ENCODE assay signal across 12 mouse cellular contexts in the genomic region with DNA sequence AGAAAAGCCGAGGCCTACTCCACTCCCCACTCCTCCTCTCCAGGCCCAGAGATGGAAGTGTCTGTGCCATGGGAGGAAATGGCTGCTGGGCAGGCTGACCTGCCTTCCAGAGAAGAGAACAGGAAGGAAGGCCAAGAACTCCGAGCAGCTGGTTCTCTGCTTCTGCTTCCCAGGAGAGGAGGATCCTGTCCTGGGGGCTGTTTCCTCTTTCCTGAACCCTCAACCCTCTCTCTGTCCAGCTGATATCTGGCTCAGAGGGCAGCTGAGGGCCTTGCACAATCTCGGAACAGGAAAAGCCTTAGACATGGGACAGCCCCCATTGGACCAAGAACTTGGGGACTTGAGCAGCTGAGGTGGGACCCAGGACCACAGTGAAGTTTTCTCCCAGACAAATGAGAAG. TPM values are rescaled to one million over a fixed set of nuclear protein-coding genes. Genes with fewer than 3 reads are reported as not detected.
DNase-seq lines count a peak whose midpoint lies in the region; ATAC-seq and TF ChIP-seq lines count a peak whose summit lies in the region.
"Had no signal": no experiment of that assay in that cellular context is flagged by ENCODE, and none has a peak within 500 bp of the region (broad histone marks: within the 10 kb centered on the region; RNA-seq: fewer than 3 reads in every experiment).

No protein-coding gene starts in this region.

- no peak for TF ChIP-seq CTCF in gastrocnemius, adult 2 months (IDR thresholded peaks at IDR 0.05)

- H3K27me3 ChIP-seq in heart, embryonic 15.5 days: no peaks in the 10 kb centered on the region
- H3K27me3 ChIP-seq in liver, embryonic 16.5 days (ENCODE audit: control insufficient read depth, insufficient read depth, low read depth, low read length): no peaks in the 10 kb centered on the region
- H3K27me3 ChIP-seq in forebrain, embryonic 16.5 days (replicated peaks; ENCODE audit: control insufficient read depth, insufficient read depth, low read length): no peaks in the 10 kb centered on the region
- no peaks in the 10 kb centered on the region for H3K27me3 ChIP-seq in hindbrain, embryonic 11.5 days (ENCODE audit: control insufficient read depth, insufficient read depth, low read length)

- H3K9me3 ChIP-seq in heart, embryonic 15.5 days (replicated peaks): no peaks in the 10 kb centered on the region
- H3K9me3 ChIP-seq in liver, embryonic 16.5 days (replicated peaks; ENCODE audit: control insufficient read depth, low read length): no peaks in the 10 kb centered on the region
- no peaks in the 10 kb centered on the region for H3K9me3 ChIP-seq in forebrain, embryonic 16.5 days (ENCODE audit: control insufficient read depth, low read length)
- no peaks in the 10 kb centered on the region for H3K9me3 ChIP-seq in hindbrain, embryonic 11.5 days (ENCODE audit: control insufficient read depth, low read length)

- no peaks in the 10 kb centered on the region for H3K4me1 ChIP-seq in heart, embryonic 15.5 days (replicated peaks)
- H3K4me1 ChIP-seq in liver, embryonic 16.5 days (ENCODE audit: control insufficient read depth, low read depth, low read length): peaks cover 6% of the 10 kb centered on the region
- H3K4me1 ChIP-seq in forebrain, embryonic 16.5 days (replicated peaks; ENCODE audit: control insufficient read depth, insufficient read depth, low read length): no peaks in the 10 kb centered on the region
- no peaks in the 10 kb centered on the region for H3K4me1 ChIP-seq in hindbrain, embryonic 11.5 days (replicated peaks; ENCODE audit: control insufficient read depth, insufficient read depth, low read length)

- peak; percentile 16 for DNase-seq in gastrocnemius, postnatal 25 days
- no peak for DNase-seq in gastrocnemius, adult 2 months
- DNase-seq in adrenal gland, postnatal 14 days: peak; percentile 43
- no peak for DNase-seq in right cerebral cortex, postnatal 25 days
- no peak for DNase-seq in hindbrain, embryonic 11.5 days (ENCODE audit: low spot score)

- WGBS in heart, embryonic 15.5 days: 55% methylated on average over 3 of the region's 3 CpGs
- WGBS in liver, embryonic 16.5 days (ENCODE audit: insufficient replicate concordance): 54% methylated on average over 3 of the region's 3 CpGs
- WGBS in forebrain, embryonic 16.5 days: 76% methylated on average over 3 of the region's 3 CpGs
- 81% methylated on average over 3 of the region's 3 CpGs for WGBS in hindbrain, embryonic 11.5 days

- no peak overlapping the region for H3K27ac ChIP-seq in gastrocnemius, adult 2 months
- H3K27ac ChIP-seq in heart, embryonic 15.5 days: peak overlapping the region; percentile 36; the same call in 1 of the 2 replicates
- H3K27ac ChIP-seq in liver, embryonic 16.5 days (ENCODE audit: low read length): no peak overlapping the region
- H3K27ac ChIP-seq in forebrain, embryonic 16.5 days (ENCODE audit: low read length): no peak overlapping the region
- no peak overlapping the region for H3K27ac ChIP-seq in hindbrain, embryonic 11.5 days (ENCODE audit: low read depth, low read length)

- intact Hi-C loops in gastrocnemius, adult 2 months (cut with DNase I): no loop called here

- ATAC-seq in heart, embryonic 15.5 days (replicated peaks; ENCODE audit: insufficient number of reproducible peaks, insufficient read depth, low FRiP score, low read depth): no peak
- ATAC-seq in liver, embryonic 16.5 days (ENCODE audit: low read depth): peak; percentile 44
- no peak for ATAC-seq in forebrain, embryonic 16.5 days
- no peak for ATAC-seq in hindbrain, embryonic 11.5 days (ENCODE audit: low FRiP score)

- no peak overlapping the region for H3K4me2 ChIP-seq in heart, embryonic 15.5 days
- H3K4me2 ChIP-seq in liver, embryonic 16.5 days (ENCODE audit: low read depth, low read length): no peak overlapping the region
- no peak overlapping the region for H3K4me2 ChIP-seq in forebrain, embryonic 16.5 days (ENCODE audit: low read length)
- no peak overlapping the region for H3K4me2 ChIP-seq in hindbrain, embryonic 11.5 days (replicated peaks; ENCODE audit: low read depth, low read length)

- no peaks in the 10 kb centered on the region for H3K36me3 ChIP-seq in heart, embryonic 15.5 days
- H3K36me3 ChIP-seq in liver, embryonic 16.5 days (ENCODE audit: control insufficient read depth, insufficient read depth): no peaks in the 10 kb centered on the region
- no peaks in the 10 kb centered on the region for H3K36me3 ChIP-seq in forebrain, embryonic 16.5 days (ENCODE audit: control insufficient read depth, insufficient read depth)
- H3K36me3 ChIP-seq in hindbrain, embryonic 11.5 days (ENCODE audit: control insufficient read depth, insufficient read depth, low read length): no peaks in the 10 kb centered on the region

- H3K9ac ChIP-seq in heart, embryonic 15.5 days: no peak overlapping the region
- H3K9ac ChIP-seq in liver, embryonic 16.5 days (ENCODE audit: low read depth, low read length): no peak overlapping the region
- H3K9ac ChIP-seq in forebrain, embryonic 16.5 days (replicated peaks; ENCODE audit: low read depth, low read length): no peak overlapping the region
- H3K9ac ChIP-seq in hindbrain, embryonic 11.5 days (ENCODE audit: low read depth, low read length): no peak overlapping the region

- H3K4me3 ChIP-seq in gastrocnemius, adult 2 months: no peak overlapping the region
- H3K4me3 ChIP-seq in heart, embryonic 15.5 days: no peak overlapping the region
- H3K4me3 ChIP-seq in liver, embryonic 16.5 days (ENCODE audit: low read depth, low read length): no peak overlapping the region
- H3K4me3 ChIP-seq in forebrain, embryonic 16.5 days (replicated peaks; ENCODE audit: low read length): no peak overlapping the region
- no peak overlapping the region for H3K4me3 ChIP-seq in hindbrain, embryonic 11.5 days (ENCODE audit: low read depth, low read length)

RNA-seq across cellular contexts. Expression of gene Siglec1, which starts 4.3 kb away (rescaled TPM):
- total RNA-seq in gastrocnemius, postnatal 25 days (2021): 1 to 10 TPM in 1 of 2 experiments, under 1 TPM in 1; 0.64 to 1.2 TPM
- total RNA-seq in gastrocnemius, adult 2 months (2021): under 1 TPM; 0.36 to 0.39 TPM
- total RNA-seq in adrenal gland, postnatal 14 days (2021): 2.3 and 8.2 TPM in 2 replicates
- 0.43 and 0.61 TPM in 2 replicates for polyA plus RNA-seq in heart, embryonic 15.5 days (2015; fragmentation: Nextera tagmentation; extraction: Ambion mirVana)
- polyA plus RNA-seq in liver, embryonic 16.5 days (2015; fragmentation: Nextera tagmentation; extraction: Ambion mirVana): 1.4 and 1.8 TPM in 2 replicates
- 0.12 and 0.13 TPM in 2 replicates for polyA plus RNA-seq in forebrain, embryonic 16.5 days (2015; fragmentation: Nextera tagmentation; extraction: Ambion mirVana)
- 0.10 and 0.15 TPM in 2 replicates for polyA plus RNA-seq in hindbrain, embryonic 11.5 days (2014; fragmentation: Nextera tagmentation; extraction: Ambion mirVana)

RNA-seq across cellular contexts. Expression of gene Adam33, which starts 27.2 kb away (rescaled TPM):
- total RNA-seq in gastrocnemius, postnatal 25 days (2021): 1 to 10 TPM; 1.7 to 4.7 TPM
- 1 to 10 TPM; 2.5 TPM for total RNA-seq in gastrocnemius, adult 2 months (2021)
- total RNA-seq in adrenal gland, postnatal 14 days (2021): 4.4 and 4.5 TPM in 2 replicates
- polyA plus RNA-seq in heart, embryonic 15.5 days (2015; fragmentation: Nextera tagmentation; extraction: Ambion mirVana): 13.5 and 16.5 TPM in 2 replicates
- polyA plus RNA-seq in liver, embryonic 16.5 days (2015; fragmentation: Nextera tagmentation; extraction: Ambion mirVana): 0.61 and 0.81 TPM in 2 replicates
- polyA plus RNA-seq in forebrain, embryonic 16.5 days (2015; fragmentation: Nextera tagmentation; extraction: Ambion mirVana): 1.4 TPM in 2 replicates
- polyA plus RNA-seq in hindbrain, embryonic 11.5 days (2014; fragmentation: Nextera tagmentation; extraction: Ambion mirVana): 0.54 and 0.66 TPM in 2 replicates
- polyA plus RNA-seq: C2C12 had no signal

RNA-seq across cellular contexts. Expression of gene Hspa12b, which starts 36.2 kb away (rescaled TPM):
- total RNA-seq in gastrocnemius, postnatal 25 days (2021): 10 to 100 TPM; 14.5 to 16.6 TPM
- 10 to 100 TPM; 11.7 to 14.8 TPM for total RNA-seq in gastrocnemius, adult 2 months (2021)
- total RNA-seq in adrenal gland, postnatal 14 days (2021): 23.3 and 26.1 TPM in 2 replicates
- 10.0 and 11.4 TPM in 2 replicates for polyA plus RNA-seq in heart, embryonic 15.5 days (2015; fragmentation: Nextera tagmentation; extraction: Ambion mirVana)
- 2.0 TPM in 2 replicates for polyA plus RNA-seq in liver, embryonic 16.5 days (2015; fragmentation: Nextera tagmentation; extraction: Ambion mirVana)
- 4.4 and 4.7 TPM in 2 replicates for polyA plus RNA-seq in forebrain, embryonic 16.5 days (2015; fragmentation: Nextera tagmentation; extraction: Ambion mirVana)
- 4.0 and 4.6 TPM in 2 replicates for polyA plus RNA-seq in hindbrain, embryonic 11.5 days (2014; fragmentation: Nextera tagmentation; extraction: Ambion mirVana)

RNA-seq across cellular contexts. Expression of gene Gm11037, which starts 42.4 kb away (rescaled TPM):
- not detected for total RNA-seq in gastrocnemius, postnatal 25 days (2021)
- total RNA-seq in gastrocnemius, adult 2 months (2021): not detected
- not detected in 2 replicates for total RNA-seq in adrenal gland, postnatal 14 days (2021)
- polyA plus RNA-seq in heart, embryonic 15.5 days (2015; fragmentation: Nextera tagmentation; extraction: Ambion mirVana): not detected in 2 replicates
- not detected in 2 replicates for polyA plus RNA-seq in liver, embryonic 16.5 days (2015; fragmentation: Nextera tagmentation; extraction: Ambion mirVana)
- polyA plus RNA-seq in forebrain, embryonic 16.5 days (2015; fragmentation: Nextera tagmentation; extraction: Ambion mirVana): not detected in 2 replicates
- polyA plus RNA-seq in hindbrain, embryonic 11.5 days (2014; fragmentation: Nextera tagmentation; extraction: Ambion mirVana): not detected in 2 replicates
- total RNA-seq: midbrain, postnatal 0 days had no signal
- polyA plus RNA-seq: C2C12; embryonic facial prominence, embryonic 14.5 days; limb, embryonic 11.5 days; midbrain, postnatal 0 days had no signal

RNA-seq across cellular contexts. Expression of gene Gfra4, which starts 48.0 kb away (rescaled TPM):
- 1 to 10 TPM; 1.8 to 3.2 TPM for total RNA-seq in gastrocnemius, postnatal 25 days (2021)
- 1 to 10 TPM; 1.1 to 1.7 TPM for total RNA-seq in gastrocnemius, adult 2 months (2021)
- 9.2 and 12.9 TPM in 2 replicates for total RNA-seq in adrenal gland, postnatal 14 days (2021)
- polyA plus RNA-seq in heart, embryonic 15.5 days (2015; fragmentation: Nextera tagmentation; extraction: Ambion mirVana): 2.8 and 4.7 TPM in 2 replicates
- 0.16 and 0.18 TPM in 2 replicates for polyA plus RNA-seq in liver, embryonic 16.5 days (2015; fragmentation: Nextera tagmentation; extraction: Ambion mirVana)
- 33.0 and 42.8 TPM in 2 replicates for polyA plus RNA-seq in forebrain, embryonic 16.5 days (2015; fragmentation: Nextera tagmentation; extraction: Ambion mirVana)
- polyA plus RNA-seq in hindbrain, embryonic 11.5 days (2014; fragmentation: Nextera tagmentation; extraction: Ambion mirVana): 5.6 and 6.1 TPM in 2 replicates

Comparison
In these comparisons a context has a peak if more than half of its experiments do, and no peak if none do; other contexts are left out.
1. DNase-seq: peak in gastrocnemius, postnatal 25 days (single experiment) and adrenal gland, postnatal 14 days (single experiment); none in gastrocnemius, adult 2 months (single experiment), right cerebral cortex, postnatal 25 days (single experiment) and hindbrain, embryonic 11.5 days (single experiment).